Mouse (Mus musculus) E14TG2a.4 (cell line): ENCODE results near the gene Apba2.

ENCODE experiments used
- H3K27me3 ChIP-seq: 2 replicates; pipeline ENCODE4 v1.6.1; 2014; ENCODE audit warnings: low read length, control low read depth; ENCODE audit not compliant: insufficient read depth
- H3K36me3 ChIP-seq: 2 replicates; pipeline ENCODE4 v1.6.1; 2014; ENCODE audit warnings: low read length, control low read depth; ENCODE audit not compliant: insufficient read depth
- H3K4me1 ChIP-seq: replicated peaks from 2 replicates; pipeline ENCODE4 v1.6.1; 2014; ENCODE audit warnings: low read depth, low read length, control low read depth
- H3K4me3 ChIP-seq: replicated peaks from 2 replicates; pipeline ENCODE4 v1.5.1; 2014; ENCODE audit warnings: mild to moderate bottlenecking, low read length
- H3K9me3 ChIP-seq: 2 replicates; pipeline ENCODE4 v1.6.1; 2014; ENCODE audit warnings: low read length, control low read depth
- CTCF ChIP-seq: conservative IDR thresholded peaks from 2 replicates; pipeline ENCODE4 v1.5.1; 2014; ENCODE audit warnings: low read length
- NANOG ChIP-seq: IDR thresholded peaks from 2 replicates; pipeline ENCODE4 v1.6.1; 2014; ENCODE audit warnings: borderline replicate concordance, low read length, mixed read lengths
- POU5F1 ChIP-seq: IDR thresholded peaks from 2 replicates; pipeline ENCODE4 v1.6.1; 2014; ENCODE audit warnings: low read length, borderline replicate concordance

The Apba2 gene

DNA sequence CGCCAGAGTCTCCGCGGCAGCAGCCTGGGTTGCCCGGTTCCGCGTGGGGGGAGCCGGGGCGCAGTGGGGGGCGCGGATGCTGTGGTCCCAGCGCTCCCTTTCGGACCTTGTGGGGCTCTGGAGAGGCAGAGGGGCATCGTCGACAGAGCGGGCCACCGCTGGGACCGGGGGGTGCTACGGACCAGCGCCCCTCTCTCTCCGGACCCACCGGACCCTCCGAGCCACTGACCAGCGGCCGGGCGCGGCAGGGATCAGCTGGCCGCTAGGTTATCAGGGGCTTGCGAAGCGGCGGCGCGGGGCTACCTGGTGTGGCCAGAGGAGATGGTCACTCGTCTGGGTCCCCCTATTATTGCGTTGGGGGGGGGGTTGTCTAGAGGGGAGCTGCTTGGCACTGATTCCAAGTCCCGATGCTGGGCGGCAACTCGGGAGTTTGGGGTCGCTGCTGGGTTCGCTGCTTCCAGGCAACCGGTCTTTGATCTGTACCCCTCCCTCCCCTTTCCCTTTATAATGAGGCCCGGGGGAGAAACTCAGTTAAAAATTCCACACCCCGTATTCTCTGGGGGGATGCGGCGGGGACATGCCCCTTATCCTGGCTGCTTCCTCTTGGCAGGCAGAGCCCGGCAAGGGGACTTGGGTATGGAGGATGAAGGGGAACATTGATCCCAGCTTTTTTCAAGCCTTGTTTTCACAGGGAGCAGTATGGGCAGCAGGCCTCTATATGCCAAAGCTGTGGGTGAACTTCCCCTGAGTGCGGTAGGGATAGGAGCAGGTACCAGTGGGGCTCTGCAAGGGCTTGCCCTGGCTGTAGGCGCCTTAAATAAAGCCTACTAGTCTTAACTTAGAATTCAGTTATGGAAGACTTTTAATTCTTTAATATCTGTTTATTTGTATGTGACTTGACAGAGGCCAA lies 1.0 kb downstream of the Apba2 start:
- Histone ChIP-seq H3K4me1 (peaks cover 11% of the 10 kb centered on the region), H3K4me3 (peak overlapping the region; percentile 87), H3K9me3 (peaks cover 8% of the 10 kb centered on the region), H3K27me3 (peaks cover 53% of the 10 kb centered on the region), H3K36me3 (no peaks in the 10 kb centered on the region)
- TF ChIP-seq POU5F1, result no peak

DNA sequence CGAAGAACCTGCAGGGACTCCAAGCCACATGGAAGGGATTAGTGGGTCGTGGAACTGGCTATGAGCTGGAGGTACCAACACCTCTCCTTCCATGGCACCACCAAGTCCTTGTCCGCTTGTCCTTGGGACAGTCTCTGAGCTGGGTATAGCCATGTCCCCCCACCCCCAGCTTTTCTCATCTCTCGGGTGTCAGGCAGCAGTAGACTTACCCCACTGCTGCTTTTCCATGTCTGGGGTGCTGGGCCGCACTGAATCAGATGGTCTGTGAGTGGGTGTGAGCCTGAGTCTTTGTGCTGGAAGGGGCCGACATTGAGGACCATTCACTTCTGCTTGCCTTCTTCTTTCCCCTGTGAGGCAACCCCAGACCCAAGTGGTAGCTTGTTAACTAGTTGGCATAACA lies 2.1 kb downstream of the Apba2 start:
- H3K4me3 ChIP-seq, result no peak overlapping the region
- no peaks in the 10 kb centered on the region for H3K36me3 ChIP-seq
- TF ChIP-seq NANOG, result no peak
- no peak for TF ChIP-seq POU5F1
- no peak for TF ChIP-seq CTCF
- H3K27me3 ChIP-seq, result peaks cover 53% of the 10 kb centered on the region
- H3K9me3 ChIP-seq, result peaks cover 8% of the 10 kb centered on the region
- H3K4me1 ChIP-seq, result peaks cover 11% of the 10 kb centered on the region

DNA sequence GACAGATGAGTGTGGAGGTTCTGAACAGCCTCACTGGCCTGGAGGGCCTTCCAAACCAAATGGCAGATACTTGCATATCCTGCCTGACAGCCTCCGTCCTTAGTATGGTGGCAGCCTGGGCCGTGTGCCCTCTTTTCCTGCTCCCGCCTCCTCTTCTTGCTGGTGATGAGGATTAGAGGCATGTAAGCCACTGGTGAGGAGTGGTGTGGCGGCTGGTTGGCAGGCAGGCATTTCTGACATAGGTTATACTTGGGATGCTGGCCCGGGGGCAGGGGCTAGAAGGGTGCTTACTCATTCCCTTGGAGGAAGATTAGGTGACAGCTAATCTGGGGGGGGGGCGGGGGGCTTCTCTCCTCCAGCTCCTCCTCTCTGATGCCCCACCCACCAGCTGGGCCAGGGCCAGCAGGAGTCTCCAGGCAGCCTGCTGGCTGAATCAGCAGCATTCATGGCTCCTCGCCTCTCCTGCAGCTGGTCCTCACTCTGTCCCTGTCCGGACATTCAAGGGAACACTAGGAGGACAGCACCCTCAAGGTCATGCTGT lies 3.3 kb downstream of the Apba2 start:
- Histone ChIP-seq H3K36me3 (no peaks in the 10 kb centered on the region), H3K4me3 (no peak overlapping the region), H3K9me3 (no peaks in the 10 kb centered on the region), H3K27me3 (peaks cover 50% of the 10 kb centered on the region), H3K4me1 (peaks cover 11% of the 10 kb centered on the region)
- TF ChIP-seq POU5F1 (no peak), CTCF (no peak), NANOG (no peak)

DNA sequence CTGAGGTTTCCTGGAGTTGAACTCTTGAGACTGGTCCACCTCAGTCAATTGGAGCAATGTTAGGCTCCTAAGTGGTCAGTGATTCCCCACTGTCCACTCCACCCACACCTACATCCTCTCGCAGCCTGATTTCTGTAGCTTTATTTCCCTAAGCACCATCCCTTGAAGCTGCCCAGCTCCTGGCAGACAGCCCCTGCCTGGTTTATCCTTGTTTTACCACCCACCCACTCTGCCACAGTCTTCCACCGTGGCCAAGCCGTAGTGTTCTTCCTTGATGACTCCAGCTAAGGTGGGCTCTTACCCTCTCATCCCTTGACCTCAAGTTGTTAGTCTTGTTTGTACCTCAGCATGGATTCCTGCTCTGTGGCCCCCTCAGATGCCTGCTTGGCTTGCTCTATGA lies 4.1 kb downstream of the Apba2 start:
- Histone ChIP-seq H3K36me3 (no peaks in the 10 kb centered on the region), H3K9me3 (no peaks in the 10 kb centered on the region), H3K27me3 (peaks cover 47% of the 10 kb centered on the region), H3K4me3 (no peak overlapping the region), H3K4me1 (peaks cover 11% of the 10 kb centered on the region)
- TF ChIP-seq NANOG (no peak), POU5F1 (no peak), CTCF (no peak)

DNA sequence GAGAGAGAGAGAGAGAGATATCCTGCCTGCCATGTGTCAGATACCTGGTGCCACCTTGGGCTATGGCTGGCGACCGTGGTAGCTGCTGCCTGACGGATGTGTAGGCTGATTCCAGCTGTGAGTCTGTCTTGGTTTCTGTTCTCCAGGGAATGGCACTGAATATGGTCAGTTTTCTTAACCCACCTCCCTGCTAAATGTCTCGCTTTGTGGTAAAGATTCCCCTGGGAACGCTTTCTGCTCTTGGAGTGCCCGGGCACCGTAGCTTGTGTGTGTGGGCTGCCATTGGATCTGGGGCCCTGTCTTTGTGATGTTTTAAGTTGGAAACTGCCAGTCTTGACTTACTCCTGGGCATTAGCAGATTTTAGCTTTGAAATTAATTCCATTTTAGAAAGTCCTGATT lies 7.3 kb downstream of the Apba2 start:
- Histone ChIP-seq H3K4me1 (0 out of 2 replicates have a peak, but pooled peaks cover 3% of the 10 kb centered on the region), H3K36me3 (no peaks in the 10 kb centered on the region), H3K27me3 (peaks cover 16% of the 10 kb centered on the region), H3K9me3 (no peaks in the 10 kb centered on the region), H3K4me3 (no peak overlapping the region)
- no peak for TF ChIP-seq POU5F1
- no peak for TF ChIP-seq NANOG
- no peak for TF ChIP-seq CTCF

DNA sequence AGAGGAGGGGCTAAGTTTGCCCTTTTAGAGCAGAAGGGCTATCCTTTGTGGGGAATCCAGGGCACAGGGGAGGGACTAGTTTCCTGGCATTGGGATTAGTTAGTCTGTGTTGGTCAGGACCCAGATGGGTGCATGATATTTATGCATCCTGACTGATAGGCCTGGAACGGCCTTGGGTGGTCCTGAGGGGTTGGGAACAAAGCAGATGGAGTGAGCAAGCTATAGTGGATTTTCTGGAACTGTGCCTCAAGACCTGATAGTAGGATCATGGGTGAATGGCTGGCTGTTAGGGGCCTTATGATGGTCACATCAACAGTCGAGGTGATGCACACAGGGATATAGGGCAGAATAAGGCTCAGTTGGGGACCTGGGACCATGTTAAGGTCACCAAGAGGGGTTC lies 8.4 kb downstream of the Apba2 start:
- Histone ChIP-seq H3K4me1 (0 out of 2 replicates have a peak, but pooled peaks cover 1% of the 10 kb centered on the region), H3K36me3 (no peaks in the 10 kb centered on the region), H3K9me3 (no peaks in the 10 kb centered on the region), H3K4me3 (no peak overlapping the region), H3K27me3 (peaks cover 8% of the 10 kb centered on the region)
- TF ChIP-seq NANOG (no peak), POU5F1 (no peak), CTCF (no peak)

DNA sequence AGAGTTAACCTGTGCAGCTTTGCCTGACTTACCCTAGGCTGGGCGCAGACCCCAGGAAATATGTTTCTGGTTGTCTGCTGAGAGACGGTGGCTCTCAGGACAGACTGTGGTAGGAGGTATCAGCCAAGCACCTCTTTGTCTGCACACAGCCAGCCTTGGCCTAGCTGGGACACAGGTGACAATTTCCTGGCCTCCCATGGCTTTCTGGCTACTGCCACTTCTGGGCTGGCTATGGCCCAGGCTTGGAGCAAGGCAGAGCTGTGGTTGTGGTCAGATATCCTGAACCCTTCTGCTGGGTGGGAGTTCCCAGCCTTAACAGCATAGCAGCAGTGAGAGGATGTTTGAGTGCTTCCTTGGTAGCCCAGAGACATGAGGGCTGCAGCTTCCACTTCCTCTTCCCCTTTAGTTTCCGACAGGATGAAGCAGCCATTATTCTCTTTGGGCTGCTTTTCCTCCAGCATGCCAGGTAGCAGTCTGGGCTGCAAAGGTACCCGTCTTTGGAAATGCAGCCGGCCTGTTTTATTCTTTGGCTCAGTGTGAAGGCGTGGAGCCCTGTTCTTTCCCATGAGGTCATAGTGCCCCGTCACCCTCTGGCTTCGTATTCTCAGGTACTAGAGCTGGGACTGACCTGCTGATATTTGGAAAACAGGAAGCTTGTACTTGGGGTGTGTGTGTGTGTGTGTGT lies 9.2 kb downstream of the Apba2 start:
- H3K36me3 ChIP-seq, result no peaks in the 10 kb centered on the region
- no peaks in the 10 kb centered on the region for H3K9me3 ChIP-seq
- TF ChIP-seq NANOG, result no peak
- TF ChIP-seq POU5F1, result no peak
- TF ChIP-seq CTCF, result no peak
- peaks cover 6% of the 10 kb centered on the region for H3K27me3 ChIP-seq
- no peaks in the 10 kb centered on the region for H3K4me1 ChIP-seq
- no peak overlapping the region for H3K4me3 ChIP-seq

DNA sequence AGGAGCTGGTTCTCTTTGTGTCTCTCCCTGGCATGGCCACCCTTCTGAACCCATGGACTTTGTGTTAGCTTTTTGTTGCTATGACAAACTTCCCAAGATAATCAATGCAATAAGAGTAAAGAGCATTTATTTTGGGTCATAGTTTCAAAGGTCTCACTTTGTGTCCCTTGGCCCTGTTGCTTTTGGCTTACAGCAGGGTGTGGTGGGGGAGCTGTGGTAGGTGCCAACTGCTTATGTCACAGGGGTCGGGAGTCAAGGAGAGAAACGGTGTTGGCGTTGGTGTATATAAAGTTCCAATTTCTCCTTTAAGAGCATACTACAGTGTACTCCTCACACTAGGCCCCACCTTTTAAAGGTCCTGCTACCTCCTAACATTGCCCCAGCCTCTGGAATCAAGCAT lies 12.1 kb downstream of the Apba2 start:
- H3K9me3 ChIP-seq, result no peaks in the 10 kb centered on the region
- no peaks in the 10 kb centered on the region for H3K4me1 ChIP-seq
- H3K27me3 ChIP-seq, result no peaks in the 10 kb centered on the region
- TF ChIP-seq POU5F1 (no peak), CTCF (no peak), NANOG (no peak)
- no peak overlapping the region for H3K4me3 ChIP-seq
- H3K36me3 ChIP-seq, result no peaks in the 10 kb centered on the region
